Mouse (Mus musculus): ENCODE data around the gene Prpf39. TPM values are rescaled to one million over a fixed set of nuclear protein-coding genes. Genes with fewer than 3 reads are reported as not detected.

Gene Prpf39
- total RNA-seq (2014; fragmentation: Nextera tagmentation), result 169 and 192 TPM in 2 replicates
- 100 and 122 TPM in 2 replicates for total RNA-seq (2017)
- polyA plus RNA-seq (2012), result 19.7 and 20.7 TPM in 2 replicates

DNA sequence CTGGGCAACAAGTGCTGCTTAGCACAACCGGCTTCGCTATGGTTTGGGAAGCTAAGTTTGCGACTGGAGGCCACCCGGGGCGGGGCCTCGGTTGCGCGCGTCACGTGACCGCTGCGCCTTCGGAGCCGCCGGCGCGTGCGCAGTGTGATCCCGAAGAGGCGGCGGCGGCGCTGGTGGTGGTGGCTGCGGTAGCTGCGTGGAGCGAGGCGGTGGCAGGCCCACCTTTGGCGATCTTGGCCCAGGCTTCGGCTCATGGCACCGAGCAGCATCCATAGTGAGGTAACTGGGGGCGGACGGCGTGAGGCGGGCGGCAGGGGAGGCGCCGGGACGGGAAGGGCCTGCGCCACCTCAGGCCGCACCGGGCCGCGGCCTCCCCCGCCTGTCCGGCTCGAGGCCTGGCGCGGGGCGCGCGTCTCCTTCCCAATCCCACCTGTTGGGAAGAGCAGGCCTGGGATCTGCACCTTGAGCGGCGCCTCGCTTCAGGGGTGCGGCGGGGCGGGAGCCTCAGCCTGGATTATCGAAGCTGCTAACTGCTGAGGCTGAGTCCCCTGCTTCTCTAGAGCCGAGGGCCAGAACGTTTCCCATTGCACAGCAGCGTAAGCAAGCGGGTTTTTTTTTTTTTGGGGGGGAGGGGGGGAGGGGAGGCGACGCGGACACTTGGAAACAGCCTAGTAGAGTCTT lies at the start of gene Prpf39:
TSS of gene Prpf39 (plus strand) at position 144 of the 681 bp plus-strand sequence.
- Histone ChIP-seq H3K36me3 (replicated peaks) (peaks cover 19% of the 10 kb centered on the region), H3K9me3 (replicated peaks) (peaks cover 4% of the 10 kb centered on the region; the same call in 1 of the 2 replicates), H3K4me1 (ENCODE audit: insufficient read depth, low read depth, low read length) (peaks cover 26% of the 10 kb centered on the region), H3K27me3 (ENCODE audit: insufficient read depth, low read length) (no peaks in the 10 kb centered on the region), H3K4me3 (ENCODE audit: low read depth, low read length) (peak within 1 kb of the TSS; percentile 100)
- peak; percentile 69 for ATAC-seq (ENCODE audit: extremely low read depth, insufficient number of reproducible peaks, low FRiP score, poor library complexity, severe bottlenecking)
- TF ChIP-seq GATA2 (IDR thresholded peaks at IDR 0.05; ENCODE audit: borderline replicate concordance, low read depth, low read length) (no peak), TAL1 (conservative IDR thresholded peaks at IDR 0.05; ENCODE audit: low read depth, low read length) (no peak), POLR2AphosphoS5 (IDR thresholded peaks at IDR 0.05; ENCODE audit: insufficient replicate concordance, low read depth, low read length) (no peak), GATA1 (IDR thresholded peaks at IDR 0.05; ENCODE audit: borderline replicate concordance, low read length) (no peak), CTCF (IDR thresholded peaks at IDR 0.05; ENCODE audit: low read depth, low read length) (no peak)
- peak; percentile 89 for DNase-seq (ENCODE audit: low spot score)

DNA sequence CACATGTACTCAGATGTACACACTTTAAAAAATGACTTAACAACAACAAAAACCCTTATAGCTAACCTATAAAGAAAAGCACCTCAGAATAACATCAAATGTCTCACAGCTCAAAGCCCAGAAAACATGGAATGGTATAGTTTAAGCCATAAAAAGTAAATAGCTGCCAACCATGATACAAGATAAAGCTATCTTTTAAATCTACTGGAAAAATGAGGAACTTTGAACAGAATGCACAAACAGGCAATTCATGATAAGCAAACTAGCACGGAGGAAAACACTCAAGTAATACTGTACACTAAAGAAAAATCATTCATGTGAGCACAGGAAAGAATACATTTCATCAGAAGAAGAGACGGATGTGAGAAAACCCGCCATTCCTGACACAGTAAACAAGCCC lies 28.4 kb upstream of the Prpf39 start:
- no peak for DNase-seq (ENCODE audit: low spot score)
- ATAC-seq (ENCODE audit: extremely low read depth, insufficient number of reproducible peaks, low FRiP score, poor library complexity, severe bottlenecking), result peak; percentile 43
- no peak for TF ChIP-seq TAL1 (conservative IDR thresholded peaks at IDR 0.05; ENCODE audit: low read depth, low read length)
- no peak for TF ChIP-seq CTCF (IDR thresholded peaks at IDR 0.05; ENCODE audit: low read depth, low read length)
- no peak for TF ChIP-seq GATA2 (IDR thresholded peaks at IDR 0.05; ENCODE audit: borderline replicate concordance, low read depth, low read length)
- no peak for TF ChIP-seq GATA1 (IDR thresholded peaks at IDR 0.05; ENCODE audit: borderline replicate concordance, low read length)
- no peak for TF ChIP-seq POLR2AphosphoS5 (IDR thresholded peaks at IDR 0.05; ENCODE audit: insufficient replicate concordance, low read depth, low read length)
- Histone ChIP-seq H3K27me3 (ENCODE audit: insufficient read depth, low read length) (no peaks in the 10 kb centered on the region), H3K4me3 (ENCODE audit: low read depth, low read length) (no peak overlapping the region), H3K9me3 (replicated peaks) (no peaks in the 10 kb centered on the region), H3K4me1 (ENCODE audit: insufficient read depth, low read depth, low read length) (peaks cover 15% of the 10 kb centered on the region), H3K36me3 (replicated peaks) (peaks cover 83% of the 10 kb centered on the region)

DNA sequence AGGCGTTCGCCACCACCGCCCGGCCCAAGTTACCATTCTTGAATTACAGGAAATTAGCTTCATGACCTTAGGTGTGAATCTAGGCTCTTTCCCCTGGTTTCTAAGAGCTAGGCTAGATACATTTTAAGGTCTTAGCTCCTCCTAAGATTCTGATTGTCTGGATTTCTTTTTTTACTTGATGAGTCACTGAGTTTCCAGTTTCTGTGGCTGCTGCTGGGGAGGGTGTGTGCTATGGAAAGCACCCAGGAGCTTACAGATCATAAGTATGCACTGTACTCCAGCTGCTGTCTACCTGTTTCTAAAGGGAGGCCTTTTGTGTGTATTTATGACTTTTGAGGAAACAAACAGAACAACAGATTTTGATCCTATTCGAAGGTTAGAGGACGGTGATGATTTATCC lies 13.3 kb upstream of the Prpf39 start:
- Histone ChIP-seq H3K27me3 (ENCODE audit: insufficient read depth, low read length) (no peaks in the 10 kb centered on the region), H3K36me3 (replicated peaks) (peaks cover 38% of the 10 kb centered on the region), H3K4me1 (ENCODE audit: insufficient read depth, low read depth, low read length) (peaks cover 5% of the 10 kb centered on the region), H3K4me3 (ENCODE audit: low read depth, low read length) (no peak overlapping the region), H3K9me3 (replicated peaks) (no peaks in the 10 kb centered on the region)
- ATAC-seq (ENCODE audit: extremely low read depth, insufficient number of reproducible peaks, low FRiP score, poor library complexity, severe bottlenecking) (no peak), DNase-seq (ENCODE audit: low spot score) (no peak)
- TF ChIP-seq POLR2AphosphoS5 (IDR thresholded peaks at IDR 0.05; ENCODE audit: insufficient replicate concordance, low read depth, low read length) (no peak), GATA2 (IDR thresholded peaks at IDR 0.05; ENCODE audit: borderline replicate concordance, low read depth, low read length) (no peak), TAL1 (conservative IDR thresholded peaks at IDR 0.05; ENCODE audit: low read depth, low read length) (no peak), GATA1 (IDR thresholded peaks at IDR 0.05; ENCODE audit: borderline replicate concordance, low read length) (no peak), CTCF (IDR thresholded peaks at IDR 0.05; ENCODE audit: low read depth, low read length) (no peak)

DNA sequence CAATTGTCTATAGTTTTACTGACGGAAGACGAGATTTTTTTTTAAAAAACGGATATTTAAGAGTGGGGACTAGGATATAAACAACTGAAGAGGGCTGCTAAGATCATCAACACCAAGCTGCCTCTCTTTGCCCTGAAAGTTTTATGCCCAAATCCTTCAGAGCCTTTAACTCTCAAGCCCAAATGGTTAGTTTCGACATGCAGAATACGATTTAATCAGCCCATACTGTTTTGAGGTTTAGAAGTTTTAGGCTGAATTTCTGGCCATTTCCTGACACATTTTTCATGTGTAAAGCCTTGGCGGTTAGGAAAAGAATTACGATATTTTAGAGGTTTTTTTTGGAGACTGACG lies 319 bp upstream of the Prpf39 start:
- H3K27me3 ChIP-seq (ENCODE audit: insufficient read depth, low read length), result no peaks in the 10 kb centered on the region
- H3K36me3 ChIP-seq (replicated peaks), result peaks cover 16% of the 10 kb centered on the region
- peaks cover 4% of the 10 kb centered on the region; the same call in 1 of the 2 replicates for H3K9me3 ChIP-seq (replicated peaks)
- H3K4me1 ChIP-seq (ENCODE audit: insufficient read depth, low read depth, low read length), result peaks cover 26% of the 10 kb centered on the region
- no peak for TF ChIP-seq GATA2 (IDR thresholded peaks at IDR 0.05; ENCODE audit: borderline replicate concordance, low read depth, low read length)
- no peak for TF ChIP-seq TAL1 (conservative IDR thresholded peaks at IDR 0.05; ENCODE audit: low read depth, low read length)
- no peak for TF ChIP-seq POLR2AphosphoS5 (IDR thresholded peaks at IDR 0.05; ENCODE audit: insufficient replicate concordance, low read depth, low read length)
- TF ChIP-seq CTCF (IDR thresholded peaks at IDR 0.05; ENCODE audit: low read depth, low read length), result no peak
- TF ChIP-seq GATA1 (IDR thresholded peaks at IDR 0.05; ENCODE audit: borderline replicate concordance, low read length), result no peak
- DNase-seq (ENCODE audit: low spot score) (no peak), ATAC-seq (ENCODE audit: extremely low read depth, insufficient number of reproducible peaks, low FRiP score, poor library complexity, severe bottlenecking) (no peak)
- peak overlapping the region; percentile 100 for H3K4me3 ChIP-seq (ENCODE audit: low read depth, low read length)

DNA sequence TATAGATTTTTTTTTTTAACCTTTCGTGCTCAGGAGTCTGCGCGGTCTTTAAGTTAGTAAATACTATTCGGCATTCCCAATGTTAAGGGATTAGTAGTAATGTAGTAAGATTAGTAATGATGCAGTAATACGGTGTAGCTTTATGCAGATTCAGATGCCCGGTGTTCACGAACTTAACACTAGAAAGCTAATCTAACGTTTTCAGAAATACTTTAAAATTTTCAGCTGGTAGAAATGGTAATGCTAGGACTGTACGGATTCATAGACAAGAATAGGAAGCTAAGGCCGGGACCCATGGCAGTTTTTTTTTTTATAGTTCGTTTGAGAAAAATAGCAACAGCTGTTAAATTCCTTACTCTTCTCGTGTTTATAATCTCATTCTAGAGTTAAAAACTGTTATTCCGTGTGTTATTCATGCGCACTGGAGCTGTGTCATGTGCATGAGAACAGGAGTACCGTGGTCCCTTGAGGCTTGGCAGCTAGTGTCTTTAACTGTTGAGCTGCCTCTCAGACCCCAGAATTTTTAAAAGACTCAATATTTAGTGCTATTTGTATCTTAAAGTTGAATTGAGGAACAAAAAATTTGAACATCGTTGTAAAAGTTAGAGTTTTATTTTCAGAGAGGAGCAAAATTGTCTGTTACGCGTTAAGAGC lies 886 bp downstream of the Prpf39 start:
- DNase-seq (ENCODE audit: low spot score), result no peak
- Histone ChIP-seq H3K9me3 (replicated peaks) (peaks cover 4% of the 10 kb centered on the region; the same call in 1 of the 2 replicates), H3K4me3 (ENCODE audit: low read depth, low read length) (peak overlapping the region; percentile 100), H3K27me3 (ENCODE audit: insufficient read depth, low read length) (no peaks in the 10 kb centered on the region), H3K36me3 (replicated peaks) (peaks cover 25% of the 10 kb centered on the region), H3K4me1 (ENCODE audit: insufficient read depth, low read depth, low read length) (peaks cover 26% of the 10 kb centered on the region)
- TF ChIP-seq GATA1 (IDR thresholded peaks at IDR 0.05; ENCODE audit: borderline replicate concordance, low read length) (no peak), TAL1 (conservative IDR thresholded peaks at IDR 0.05; ENCODE audit: low read depth, low read length) (no peak), GATA2 (IDR thresholded peaks at IDR 0.05; ENCODE audit: borderline replicate concordance, low read depth, low read length) (no peak), POLR2AphosphoS5 (IDR thresholded peaks at IDR 0.05; ENCODE audit: insufficient replicate concordance, low read depth, low read length) (no peak), CTCF (IDR thresholded peaks at IDR 0.05; ENCODE audit: low read depth, low read length) (no peak)
- peak; percentile 38 for ATAC-seq (ENCODE audit: extremely low read depth, insufficient number of reproducible peaks, low FRiP score, poor library complexity, severe bottlenecking)

DNA sequence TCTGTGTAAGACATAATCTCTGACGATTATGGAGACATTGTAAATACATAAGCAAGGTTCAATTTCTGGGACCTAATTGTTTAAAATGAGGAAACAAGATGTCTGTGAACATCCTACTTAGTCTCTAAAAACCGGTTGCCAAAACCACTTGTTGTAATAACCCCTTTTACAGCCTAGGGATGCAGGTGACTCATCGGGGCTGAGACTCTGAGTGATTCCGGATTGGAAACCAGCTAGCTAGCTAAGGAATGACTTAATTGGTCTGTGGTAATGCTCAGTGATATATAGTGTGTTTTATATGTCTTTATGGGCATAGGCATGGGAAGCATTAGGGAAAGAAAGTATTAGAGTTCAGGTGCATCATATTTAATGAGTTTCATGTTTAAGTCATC lies 1.4 kb downstream of the Prpf39 start:
- Histone ChIP-seq H3K27me3 (ENCODE audit: insufficient read depth, low read length) (no peaks in the 10 kb centered on the region), H3K36me3 (replicated peaks) (peaks cover 30% of the 10 kb centered on the region), H3K9me3 (replicated peaks) (peaks cover 4% of the 10 kb centered on the region; the same call in 1 of the 2 replicates), H3K4me1 (ENCODE audit: insufficient read depth, low read depth, low read length) (peaks cover 26% of the 10 kb centered on the region), H3K4me3 (ENCODE audit: low read depth, low read length) (peak overlapping the region; percentile 100)
- peak; percentile 31 for DNase-seq (ENCODE audit: low spot score)
- peak; percentile 31; the same call in 1 of the 2 replicates for ATAC-seq (ENCODE audit: extremely low read depth, insufficient number of reproducible peaks, low FRiP score, poor library complexity, severe bottlenecking)
- TF ChIP-seq CTCF (IDR thresholded peaks at IDR 0.05; ENCODE audit: low read depth, low read length), result no peak
- no peak for TF ChIP-seq TAL1 (conservative IDR thresholded peaks at IDR 0.05; ENCODE audit: low read depth, low read length)
- TF ChIP-seq POLR2AphosphoS5 (IDR thresholded peaks at IDR 0.05; ENCODE audit: insufficient replicate concordance, low read depth, low read length), result no peak
- TF ChIP-seq GATA1 (IDR thresholded peaks at IDR 0.05; ENCODE audit: borderline replicate concordance, low read length), result no peak
- no peak for TF ChIP-seq GATA2 (IDR thresholded peaks at IDR 0.05; ENCODE audit: borderline replicate concordance, low read depth, low read length)

All from G1E (cell line).